Mouse (Mus musculus): ENCODE results near the gene Ckap5.

DNA sequence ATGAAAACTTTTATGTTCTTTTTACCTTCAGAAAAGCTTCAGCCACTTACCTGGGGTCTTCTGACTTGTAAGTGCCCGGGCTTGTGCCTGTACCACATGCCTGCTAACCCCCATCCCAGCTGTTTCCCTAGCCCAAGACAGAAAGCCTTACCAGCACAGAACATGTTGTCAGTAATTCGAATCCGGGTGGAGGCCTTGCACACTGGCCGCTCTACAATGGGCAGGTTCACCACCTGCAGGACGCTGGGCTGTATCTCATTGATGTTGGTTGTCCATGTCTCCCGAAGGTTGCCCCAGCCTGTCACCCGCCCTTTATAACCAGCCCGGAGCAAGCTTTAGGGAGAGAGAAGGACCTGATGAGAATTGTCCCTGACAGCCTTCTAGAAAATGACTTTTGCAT, 101.6 kb downstream of the Ckap5 start:
- no peak for TF ChIP-seq USF1 (IDR thresholded peaks at IDR 0.05; ENCODE audit: low read depth)
- no peak for TF ChIP-seq CTCF (IDR thresholded peaks at IDR 0.05; ENCODE audit: control insufficient read depth, insufficient read depth, insufficient read length)
- no peak for TF ChIP-seq MYOG (IDR thresholded peaks at IDR 0.05; ENCODE audit: control insufficient read depth, extremely low read depth, insufficient read length)
- no peak for TF ChIP-seq MAX (IDR thresholded peaks at IDR 0.05)
